Mouse (Mus musculus): ENCODE data around the gene Cplx3. TPM values are rescaled to one million over a fixed set of nuclear protein-coding genes. Genes with fewer than 3 reads are reported as not detected.

The Cplx3 gene
- total RNA-seq, 2 experiments from 2014 or later: not detected

- peak; percentile 91 for DNase-seq
Observed at GRCm38 (mm10) chr9:57637741-57638322, 31.8 kb upstream of the Cplx3 start.

- DNase-seq: no peak
Observed at GRCm38 (mm10) chr9:57637272-57637671, 31.2 kb upstream of the Cplx3 start.

- DNase-seq: no peak
Observed at GRCm38 (mm10) chr9:57633481-57634024, 27.5 kb upstream of the Cplx3 start.

GRCm38 (mm10) chr9:57629118-57629874 is 23.2 kb upstream of the Cplx3 start:
- DNase-seq: peak; percentile 91

GRCm38 (mm10) chr9:57628717-57629116 is 22.6 kb upstream of the Cplx3 start:
- DNase-seq: no peak

GRCm38 (mm10) chr9:57627892-57628291 is 21.8 kb upstream of the Cplx3 start:
- DNase-seq: no peak

GRCm38 (mm10) chr9:57627191-57627590 is 21.1 kb upstream of the Cplx3 start:
- no peak for DNase-seq

GRCm38 (mm10) chr9:57625674-57626500 is 19.8 kb upstream of the Cplx3 start:
- DNase-seq: no peak

GRCm38 (mm10) chr9:57624295-57624694 is 18.2 kb upstream of the Cplx3 start:
- DNase-seq: no peak

GRCm38 (mm10) chr9:57620674-57621073 is 14.6 kb upstream of the Cplx3 start, which contains the start of gene Lman1l:
Gene Lman1l, minus strand, starts transcription at chr9:57620774.
- DNase-seq: no peak

GRCm38 (mm10) chr9:57618854-57619253 is 12.8 kb upstream of the Cplx3 start:
- no peak for DNase-seq

- DNase-seq: no peak
Observed at GRCm38 (mm10) chr9:57617556-57618169, 11.6 kb upstream of the Cplx3 start.

GRCm38 (mm10) chr9:57614786-57615185 is 8.7 kb upstream of the Cplx3 start:
- no peak for DNase-seq

GRCm38 (mm10) chr9:57613975-57614374 is 7.9 kb upstream of the Cplx3 start:
- DNase-seq: peak; percentile 49

- no peak for DNase-seq
Observed at GRCm38 (mm10) chr9:57612587-57612986, 6.5 kb upstream of the Cplx3 start.

- no peak for DNase-seq
Observed at GRCm38 (mm10) chr9:57610359-57610826, 4.3 kb upstream of the Cplx3 start.

- DNase-seq: no peak
Observed at GRCm38 (mm10) chr9:57609803-57610202, 3.7 kb upstream of the Cplx3 start.

GRCm38 (mm10) chr9:57605503-57605902 is 578 bp downstream of the Cplx3 start:
- no peak for DNase-seq

- no peak for DNase-seq
Observed at GRCm38 (mm10) chr9:57604875-57605274, 1.2 kb downstream of the Cplx3 start.

GRCm38 (mm10) chr9:57602098-57602497 is 4.0 kb downstream of the Cplx3 start:
- no peak for DNase-seq

- DNase-seq: peak; percentile 38
Observed at GRCm38 (mm10) chr9:57601353-57601706, 4.8 kb downstream of the Cplx3 start.

- peak; percentile 69 for DNase-seq
Observed at GRCm38 (mm10) chr9:57600620-57601352, 5.3 kb downstream of the Cplx3 start.
